Mouse (Mus musculus) neutrophil, adult 5-6 weeks (primary cell): ENCODE measurements at regions not wholly inside any gene's neighbourhood (a gene's known extent, or its start where the extent isn't known, plus 50 kb on each side); places are given as distances from the start of the nearest gene placed in this dataset.

Source experiments
- ATAC-seq: fragments of 151-379, 151-347 bp; 2 replicates; pipeline ENCODE4 v1.8.0; 2017; ENCODE audit warnings: mild to moderate bottlenecking, moderate TSS enrichment; ENCODE audit not compliant: insufficient number of reproducible peaks, poor library complexity, low FRiP score, severe bottlenecking; ENCODE audit errors: extremely low read depth

DNA sequence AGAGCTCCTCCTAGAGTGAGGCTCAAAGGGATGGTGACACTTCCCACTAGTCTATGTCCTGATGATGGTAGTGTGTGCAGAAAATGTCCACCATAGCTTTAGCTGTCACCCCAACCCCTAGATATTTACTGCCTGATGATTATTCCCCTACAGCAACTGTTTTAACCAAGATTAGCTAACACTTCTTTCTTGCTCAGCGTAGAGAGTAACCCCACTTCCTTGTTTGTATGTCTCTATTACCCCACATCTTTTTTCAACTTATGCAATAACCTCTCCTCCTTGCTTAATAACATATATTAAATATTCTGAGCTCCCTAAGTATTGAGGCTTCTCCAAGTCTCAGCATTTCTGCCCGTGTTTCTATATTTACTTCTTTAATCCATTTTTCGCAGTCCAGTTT lies 404.2 kb upstream of the Cntn3 start:
- ATAC-seq: no peak

DNA sequence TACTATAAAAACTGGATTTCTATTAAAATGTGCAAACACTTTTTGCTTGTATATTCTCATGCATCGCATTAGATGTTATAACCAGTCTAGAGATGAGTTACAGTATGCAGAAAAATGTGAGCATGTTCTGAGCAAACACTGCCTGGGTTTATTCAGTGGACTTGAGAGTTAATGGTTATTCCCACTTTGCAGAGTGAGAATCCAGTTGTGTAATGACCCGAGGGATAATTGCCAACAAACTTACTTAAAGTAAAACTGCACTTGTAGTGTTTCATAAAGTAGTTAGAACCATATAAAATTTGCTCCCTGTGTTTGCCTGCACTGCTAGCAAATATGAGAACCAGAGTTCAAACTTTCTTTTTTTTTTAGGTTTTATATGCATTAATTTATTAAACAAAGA lies 450.4 kb upstream of the Cntn3 start:
- ATAC-seq: no peak

DNA sequence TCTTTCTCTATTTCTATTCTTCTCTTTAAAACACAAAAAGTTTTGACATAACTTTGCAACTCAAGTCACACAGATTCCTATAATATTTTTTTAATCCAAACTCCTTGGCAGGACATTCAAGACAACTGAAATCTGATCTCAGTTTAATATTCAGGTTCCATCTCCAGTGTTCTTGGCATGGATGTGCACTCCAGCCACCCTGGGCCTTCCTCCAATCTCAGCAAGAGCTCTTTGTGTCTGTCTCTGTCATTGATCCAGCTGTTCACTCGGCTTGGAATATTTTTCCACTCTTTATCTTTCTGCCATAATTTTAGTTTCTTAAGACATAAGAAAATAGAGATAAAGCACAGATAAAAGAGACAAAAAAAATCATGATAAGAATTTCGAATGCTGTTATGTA lies 451.1 kb upstream of the Cntn3 start:
- ATAC-seq: no peak

DNA sequence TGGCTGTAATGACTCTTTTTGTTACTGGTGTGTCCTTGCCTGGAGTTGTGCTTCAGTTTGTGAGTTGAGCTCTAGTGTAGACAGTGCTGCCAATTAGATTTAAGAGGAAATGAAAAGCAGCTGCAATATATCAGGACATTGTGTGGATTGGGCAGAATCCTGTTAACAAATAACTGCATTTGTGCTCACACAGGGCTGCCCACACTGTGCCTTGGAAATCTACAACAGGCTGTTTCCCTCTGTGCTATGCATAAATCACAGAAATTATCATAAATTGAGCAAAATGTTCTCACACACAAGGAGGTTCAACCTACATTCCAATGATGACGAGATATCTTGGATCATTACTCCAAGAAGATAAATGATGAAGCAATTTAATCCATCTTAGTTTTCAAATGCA lies 455.2 kb upstream of the Cntn3 start:
- ATAC-seq: no peak

DNA sequence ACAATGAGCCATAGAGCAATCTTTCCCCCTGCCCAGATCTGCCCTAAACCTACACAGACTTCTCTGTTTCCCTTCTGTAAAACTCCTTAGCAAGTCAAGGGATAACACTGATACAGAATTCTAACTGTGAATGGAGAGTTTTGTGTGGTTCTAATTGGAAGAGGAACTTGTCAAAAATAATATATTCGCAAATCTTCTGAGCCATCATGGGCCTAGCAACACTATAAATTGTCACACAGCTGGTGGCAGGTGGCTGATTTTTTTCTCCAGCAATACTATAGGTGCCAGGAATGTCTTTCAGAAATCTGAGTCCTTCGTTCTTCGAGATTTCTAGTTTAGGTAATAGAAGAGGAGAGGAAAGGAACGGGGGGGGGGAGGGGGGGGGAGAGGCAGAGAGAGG lies 460.5 kb upstream of the Cntn3 start:
- ATAC-seq: no peak

DNA sequence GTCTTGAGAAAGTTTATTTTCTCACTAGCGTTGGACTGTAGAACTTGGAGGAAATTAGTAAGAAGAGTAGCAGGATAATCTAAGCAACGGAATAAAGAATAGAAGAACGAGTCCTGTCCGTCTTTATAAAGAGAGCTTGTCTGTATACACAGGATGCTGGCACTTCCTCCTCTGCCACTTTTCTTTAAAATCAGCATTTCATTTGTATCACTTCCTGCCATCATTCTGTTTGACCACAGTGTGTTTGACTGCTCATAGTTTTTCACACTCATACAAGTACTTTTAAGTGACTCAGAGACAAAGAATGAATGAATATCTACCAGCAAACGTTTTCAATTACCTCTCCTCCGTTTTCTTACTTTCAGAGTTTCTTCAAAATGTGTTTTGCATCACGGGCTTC lies 461.0 kb upstream of the Cntn3 start:
- ATAC-seq: no peak

DNA sequence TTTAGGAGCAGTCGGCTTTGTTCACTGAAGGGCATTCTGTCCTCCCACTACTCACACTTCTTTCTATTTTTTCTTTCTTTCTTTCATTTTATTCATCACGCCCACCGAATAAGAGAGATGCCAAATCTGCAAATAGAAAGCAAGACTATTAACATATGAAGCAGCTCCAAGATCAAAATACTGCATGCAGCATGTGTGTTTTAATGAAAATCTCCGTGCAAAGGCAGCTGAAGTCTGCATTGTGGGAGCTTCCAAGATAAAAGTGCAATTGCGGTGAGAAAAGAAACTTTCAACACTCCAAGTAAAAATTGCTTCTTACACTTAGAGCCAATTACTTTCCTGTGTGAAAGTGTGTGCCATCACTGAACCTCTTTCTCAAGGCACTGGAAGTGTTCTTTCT lies 449.8 kb upstream of the Chl1 start:
- ATAC-seq: no peak

DNA sequence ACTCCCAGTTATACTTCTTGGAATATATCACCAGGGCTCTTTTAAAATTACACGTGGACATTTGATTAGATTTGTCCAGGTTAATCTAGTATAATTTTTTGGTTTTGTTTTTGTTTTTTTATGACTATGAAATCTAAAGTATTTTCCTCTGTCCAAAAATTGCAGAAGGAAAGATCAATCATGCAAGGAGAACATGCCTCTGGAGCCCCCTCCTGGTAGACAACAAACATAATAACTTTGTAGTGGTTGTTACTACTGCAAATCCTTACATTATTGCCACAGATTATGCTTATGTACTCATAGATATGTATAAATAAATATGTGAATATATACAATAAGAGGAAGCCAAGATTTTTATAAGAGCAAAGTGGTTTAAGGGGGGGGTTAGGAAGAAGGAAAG lies 404.2 kb upstream of the Chl1 start:
- no peak for ATAC-seq

DNA sequence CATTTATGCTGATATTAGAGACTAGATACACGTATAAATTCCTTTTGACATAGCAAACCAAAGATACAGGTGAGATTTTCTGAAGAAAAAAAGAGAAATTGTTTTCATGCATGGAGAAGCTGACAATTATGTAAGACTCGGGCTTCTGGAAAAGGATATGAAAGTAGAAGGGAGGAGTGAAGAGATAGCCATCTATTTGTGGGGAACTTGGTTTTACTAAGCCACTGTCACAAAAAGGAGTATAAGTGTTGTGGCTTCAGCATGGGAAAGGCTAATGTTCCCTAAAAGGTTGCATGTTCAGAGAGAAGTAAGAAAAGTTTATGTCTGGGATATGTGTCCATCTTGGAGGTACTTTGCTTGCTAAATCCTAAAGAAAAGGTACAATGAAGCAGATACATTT lies 390.8 kb upstream of the Chl1 start:
- no peak for ATAC-seq

DNA sequence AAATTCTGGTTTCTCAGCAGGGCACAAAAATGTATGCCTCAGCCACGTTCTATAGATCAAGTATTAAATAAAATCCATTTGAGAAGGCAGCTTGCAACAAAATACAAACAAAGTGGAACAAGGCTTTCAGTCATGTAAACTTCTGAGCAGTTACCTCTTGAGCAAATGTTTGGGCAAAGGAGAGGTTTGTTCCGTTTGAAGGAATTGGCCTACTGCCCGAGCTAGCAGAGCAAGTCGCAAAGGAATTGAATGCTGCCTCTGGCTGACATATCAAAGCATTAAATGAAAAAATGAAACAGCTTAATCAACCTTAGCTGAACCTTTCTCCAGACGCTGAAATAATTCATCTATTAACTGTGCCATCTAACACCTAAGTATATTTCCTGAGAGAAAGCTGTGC lies 369.5 kb upstream of the Chl1 start:
- no peak for ATAC-seq

DNA sequence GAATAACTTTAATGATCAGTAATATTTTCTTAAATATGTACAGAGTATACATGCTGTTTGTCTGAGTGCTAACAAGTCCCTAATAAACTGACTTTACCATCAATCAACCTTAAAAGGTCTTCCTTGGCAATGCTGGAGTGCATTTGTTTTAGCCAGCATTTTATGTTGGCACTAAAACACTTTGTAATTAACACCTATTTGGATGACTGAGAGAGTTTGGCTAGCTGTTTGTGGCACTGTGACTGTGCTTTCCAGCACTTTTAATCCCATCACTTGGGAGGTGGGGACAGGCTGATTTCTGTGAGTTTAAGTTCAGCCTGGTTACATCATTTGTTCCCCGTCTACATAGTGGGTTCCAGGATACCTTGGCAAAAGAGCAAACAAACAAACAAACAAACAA lies 332.5 kb upstream of the Chl1 start:
- no peak for ATAC-seq

DNA sequence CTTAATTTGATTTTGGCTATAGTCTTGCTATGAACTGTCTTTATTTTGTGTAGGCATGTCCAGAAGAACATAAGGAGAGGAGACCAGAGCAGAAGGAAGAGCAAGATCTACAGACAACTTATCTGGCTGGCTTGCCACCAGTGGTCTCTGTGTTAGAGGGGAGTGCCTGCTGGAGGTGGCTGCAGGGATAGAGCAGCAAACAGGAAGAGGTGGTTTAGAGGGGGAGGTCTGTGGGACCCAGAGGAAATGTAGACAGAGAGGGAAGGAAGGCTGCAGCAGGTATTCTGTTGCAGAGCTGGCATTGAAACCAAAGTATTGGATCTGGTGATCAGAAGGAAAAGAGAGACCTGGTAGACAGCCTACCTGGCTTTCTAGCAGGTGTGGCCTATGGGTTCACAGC lies 327.0 kb upstream of the Chl1 start:
- ATAC-seq: no peak

DNA sequence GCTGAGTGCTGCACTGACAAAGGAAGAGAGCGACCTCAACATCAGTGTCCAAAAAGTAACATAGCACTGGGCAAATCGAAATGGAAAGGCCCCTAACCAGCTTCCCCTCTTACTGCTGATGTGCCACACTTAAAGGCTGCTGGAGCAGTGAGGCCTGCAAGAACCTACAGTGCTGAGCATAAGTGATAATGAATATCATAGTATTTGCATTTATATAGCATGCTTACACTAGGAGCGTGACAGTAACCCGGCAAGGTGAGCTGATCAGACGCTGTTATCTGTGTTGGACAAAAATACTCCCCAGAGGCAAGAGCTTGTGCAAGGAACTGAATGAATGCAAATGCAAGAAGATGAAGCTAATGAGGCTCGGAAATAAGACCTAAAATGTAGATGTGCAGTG lies 313.5 kb upstream of the Chl1 start:
- ATAC-seq: no peak

DNA sequence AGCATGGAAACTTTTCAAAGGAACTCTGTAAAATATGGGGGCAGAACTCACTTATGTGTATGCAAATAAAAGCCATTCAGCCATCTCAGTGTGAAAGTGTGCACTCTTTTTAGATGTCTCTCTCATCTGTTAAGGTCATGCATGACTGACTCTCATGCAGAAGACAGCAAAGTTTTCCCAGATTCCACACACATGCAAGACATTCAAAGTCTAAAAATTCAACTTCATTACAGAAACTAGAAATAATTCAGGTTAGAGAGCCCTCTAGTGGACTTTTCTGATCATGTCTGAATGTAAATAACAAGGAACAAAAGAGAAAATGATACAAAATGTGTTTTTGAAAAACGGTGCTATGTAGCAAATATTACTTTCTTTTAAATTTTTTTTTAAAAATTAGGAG lies 308.8 kb upstream of the Chl1 start:
- ATAC-seq: no peak

DNA sequence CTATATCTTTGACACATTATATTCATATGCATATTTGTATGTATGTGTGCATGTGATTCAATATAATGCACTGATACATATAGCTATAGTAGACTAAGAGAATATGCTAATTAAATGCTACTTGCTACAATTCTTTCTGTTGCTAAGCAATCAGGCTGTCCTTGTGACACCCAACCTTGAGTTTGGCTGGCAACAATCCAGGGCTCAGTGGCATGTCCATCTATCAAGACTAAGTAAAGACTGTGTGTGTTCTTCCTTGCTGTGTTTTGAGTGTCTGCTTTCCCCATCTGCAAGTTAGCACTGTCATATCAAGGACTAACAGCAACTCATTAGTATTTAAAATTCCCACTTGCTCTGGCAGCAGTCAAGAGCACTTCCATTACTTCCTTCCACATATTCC lies 301.2 kb upstream of the Chl1 start:
- ATAC-seq: no peak

DNA sequence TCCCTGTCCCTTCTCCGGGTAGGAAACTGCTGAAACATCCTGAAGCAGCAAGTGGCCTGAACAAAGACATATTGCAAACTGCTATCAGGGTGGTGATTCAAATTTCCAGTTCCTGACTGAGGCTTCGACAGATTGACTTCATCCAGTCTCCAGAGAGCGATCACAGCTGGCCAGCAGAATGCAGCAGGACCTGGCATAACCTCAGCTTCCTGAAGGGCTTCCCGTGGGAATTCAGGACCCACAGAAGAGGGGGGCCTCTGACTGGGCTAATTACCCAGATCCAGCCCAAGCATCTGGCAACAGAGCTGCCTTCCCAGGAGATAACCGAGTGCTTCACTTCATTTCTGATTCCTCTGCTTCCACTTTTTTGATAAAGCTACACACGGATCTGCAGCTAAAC lies 297.2 kb upstream of the Chl1 start:
- ATAC-seq: no peak

DNA sequence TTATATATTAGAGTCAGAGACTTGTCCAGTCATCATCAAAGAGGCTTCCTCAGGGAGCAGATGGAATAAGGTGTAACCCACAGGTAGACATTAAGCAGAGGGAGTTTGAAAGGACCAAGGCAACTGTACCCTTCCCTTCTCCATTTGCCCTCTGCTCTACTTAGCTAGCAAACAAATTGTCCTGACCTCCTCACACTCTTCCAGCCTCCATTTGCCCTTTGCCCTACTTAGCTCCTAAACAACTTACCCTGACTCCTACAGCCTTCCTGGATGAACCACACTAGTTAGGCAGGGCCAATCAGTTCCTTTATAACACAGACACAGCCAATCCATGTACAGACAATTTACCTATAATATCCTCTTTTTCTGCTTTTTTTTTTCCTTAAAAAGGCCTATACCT lies 273.5 kb upstream of the Chl1 start:
- no peak for ATAC-seq

DNA sequence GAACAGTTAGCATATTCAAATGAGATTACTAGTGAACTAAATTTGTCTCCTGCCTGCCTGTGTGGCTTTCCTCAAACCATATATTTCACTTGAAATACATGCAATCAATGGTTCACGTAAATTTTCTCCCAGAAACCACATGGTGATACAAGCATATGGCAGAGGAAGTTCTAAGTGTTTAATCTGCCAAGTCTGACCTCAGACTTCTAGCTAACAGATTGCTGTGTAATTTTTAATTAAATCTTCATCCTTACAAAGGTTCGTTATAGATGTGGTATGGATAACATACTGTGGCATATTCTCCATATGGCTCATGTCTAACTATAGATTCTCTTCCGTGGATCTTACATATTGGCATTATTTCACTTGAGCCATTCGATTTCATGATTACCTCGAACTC lies 241.4 kb upstream of the Chl1 start:
- ATAC-seq: no peak

DNA sequence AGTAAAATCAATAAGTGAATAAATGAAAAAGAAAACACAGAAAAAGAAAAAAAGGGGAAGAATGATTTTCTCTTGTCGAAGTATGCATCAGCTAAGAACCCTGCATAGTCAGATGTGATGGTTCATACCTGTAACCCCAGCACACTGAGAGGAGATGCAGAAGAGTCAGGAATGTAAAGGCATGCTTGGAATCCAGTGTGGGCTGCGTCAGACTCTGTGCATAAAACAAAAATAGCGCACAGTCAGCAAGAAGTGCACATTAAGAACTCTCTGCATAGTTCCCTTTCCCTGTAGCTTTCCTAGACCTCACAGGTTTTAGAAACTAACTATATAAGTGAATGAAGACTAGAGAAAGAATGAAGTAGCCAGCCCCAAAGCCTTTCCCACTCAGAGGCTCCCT lies 238.2 kb upstream of the Chl1 start:
- no peak for ATAC-seq

DNA sequence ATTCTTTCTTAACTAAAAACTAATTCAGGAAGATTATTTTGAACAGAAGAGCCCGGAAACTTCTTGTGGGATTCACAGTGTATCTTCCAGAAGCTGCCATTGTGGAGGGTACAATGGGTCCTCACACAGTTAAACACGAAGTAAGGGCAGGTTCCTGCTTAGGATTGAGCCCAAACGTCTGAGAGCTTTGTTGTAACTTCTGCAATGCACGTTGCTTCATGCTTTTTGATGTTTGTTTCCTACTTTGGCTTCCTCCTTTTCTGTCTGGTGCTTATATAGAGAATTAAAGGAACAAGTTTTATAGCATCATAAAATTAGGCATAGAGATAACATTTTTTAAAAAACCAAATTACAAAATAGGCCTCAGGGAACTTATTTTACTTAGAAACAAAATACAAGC lies 235.3 kb upstream of the Chl1 start:
- no peak for ATAC-seq

DNA sequence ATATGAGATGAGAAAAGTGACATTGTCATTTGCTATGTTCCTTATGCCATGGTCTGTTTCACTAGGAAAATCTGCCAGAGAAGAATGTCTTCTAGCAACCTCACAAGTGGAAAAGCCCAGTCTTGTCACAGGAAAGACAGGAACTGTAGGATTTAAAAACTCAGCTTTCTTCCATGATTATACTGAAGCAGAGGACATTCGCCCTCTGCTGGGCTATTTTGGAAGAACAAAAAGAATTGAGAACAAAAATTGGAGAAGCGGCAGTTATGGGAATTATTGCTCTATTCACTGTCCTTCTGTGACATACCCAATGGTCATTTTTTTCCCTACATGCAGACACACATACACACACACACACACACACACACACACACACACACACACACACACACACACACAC lies 234.9 kb upstream of the Chl1 start:
- no peak for ATAC-seq

DNA sequence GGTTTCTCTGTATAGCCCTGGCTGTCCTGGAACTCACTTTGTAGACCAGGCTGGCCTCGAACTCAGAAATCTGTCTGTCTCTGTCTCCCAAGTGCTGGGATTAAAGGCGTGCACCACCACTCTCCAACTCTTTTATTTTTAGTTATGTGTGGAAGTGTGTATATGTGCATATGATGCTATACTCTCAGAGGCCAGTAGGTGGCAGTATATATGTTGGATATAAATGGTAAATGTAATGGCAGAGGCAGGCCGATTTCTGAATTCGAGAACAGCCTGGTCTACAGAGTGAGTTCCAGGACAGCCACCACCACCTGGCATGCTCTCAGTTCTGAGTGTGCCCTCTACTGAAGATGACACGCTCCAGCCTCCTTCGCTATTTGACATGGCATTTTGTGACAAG lies 214.4 kb upstream of the Chl1 start:
- ATAC-seq: peak; percentile 44; the same call in 1 of the 2 replicates
